In genomic region chr11:99230261-99231048, GRCm38 (mm10) we compare ENCODE assay signal across 8 mouse cellular contexts. TPM values are rescaled to one million over a fixed set of nuclear protein-coding genes. Genes with fewer than 3 reads are reported as not detected.
A peak's percentile ranks its signal among the peaks of the same experiment; 100 is the strongest.
DNase-seq lines count a peak whose midpoint lies in the region; ATAC-seq and TF ChIP-seq lines count a peak whose summit lies in the region.

TSS of gene Smarce1 (minus strand) at chr11:99231017.

- DNase-seq in MEL (ENCODE audit: low read depth, low spot score), result peak; percentile 92
- DNase-seq in cerebellum, adult 18-20 months, result peak; percentile 73 to 87
- DNase-seq in heart, postnatal 25 days (ENCODE audit: low spot score), result peak; percentile 51
- DNase-seq in layer of hippocampus, adult 18-20 months (ENCODE audit: low spot score in 2 of 2), result peak; percentile 58 to 78
- DNase-seq in lung, adult 2 months, result peak; percentile 86
- DNase-seq in testis, postnatal 10 days (ENCODE audit: low spot score), result peak; percentile 89

- H3K9ac ChIP-seq in MEL (ENCODE audit: control insufficient read depth, low read depth, low read length, poor library complexity, severe bottlenecking), result peak within 1 kb of the TSS; percentile 94
- H3K9ac ChIP-seq in forebrain, embryonic 16.5 days (replicated peaks; ENCODE audit: low read depth, low read length), result peak within 1 kb of the TSS; percentile 100
- peak within 1 kb of the TSS; percentile 99 for H3K9ac ChIP-seq in neural tube, embryonic 15.5 days (replicated peaks)

- TF ChIP-seq POLR2A in MEL (IDR thresholded peaks at IDR 0.05; ENCODE audit: control insufficient read depth in 1 of 2, insufficient read depth in 1 of 2, low read depth in 1 of 2, low read length in 2 of 2, poor library complexity in 1 of 2), result peak; percentile 91 to 92
- peak; percentile 37; the same call in 1 of the 2 replicates for TF ChIP-seq POLR2A in lung, adult 2 months (IDR thresholded peaks at IDR 0.05; ENCODE audit: borderline replicate concordance, extremely low read depth, low read depth, low read length)

- no peak for TF ChIP-seq CTCF in MEL (IDR thresholded peaks at IDR 0.05 in 2 of 3, conservative IDR thresholded peaks at IDR 0.05 in 1 of 3; ENCODE audit: control insufficient read depth in 1 of 3, insufficient read depth in 1 of 3, low read depth in 2 of 3, low read length in 3 of 3, poor library complexity in 1 of 3, severe bottlenecking in 1 of 3)
- no peak for TF ChIP-seq CTCF in lung, adult 2 months (IDR thresholded peaks at IDR 0.05; ENCODE audit: insufficient read depth, low read length)

- no peak for TF ChIP-seq EP300 in MEL (IDR thresholded peaks at IDR 0.05; ENCODE audit: low read depth in 1 of 2, low read length in 2 of 2)

- peaks cover 2 to 3% of the 10 kb centered on the region in 2 experiments; a peak in 3 of 4 replicates for H3K27me3 ChIP-seq in MEL (ENCODE audit: control insufficient read depth in 1 of 2, insufficient read depth in 2 of 2, low read length in 2 of 2)
- no peaks in the 10 kb centered on the region for H3K27me3 ChIP-seq in forebrain, embryonic 16.5 days (replicated peaks; ENCODE audit: control insufficient read depth, insufficient read depth, low read length)
- no peaks in the 10 kb centered on the region for H3K27me3 ChIP-seq in neural tube, embryonic 15.5 days (replicated peaks)

- ATAC-seq in forebrain, embryonic 16.5 days, result peak; percentile 92
- ATAC-seq in neural tube, embryonic 15.5 days (ENCODE audit: low FRiP score), result peak; percentile 92

- peaks cover 16 to 17% of the 10 kb centered on the region in 2 experiments for H3K36me3 ChIP-seq in MEL (ENCODE audit: control insufficient read depth in 1 of 2, insufficient read depth in 2 of 2, low read length in 2 of 2)
- peaks cover 8% of the 10 kb centered on the region; the same call in 1 of the 2 replicates for H3K36me3 ChIP-seq in forebrain, embryonic 16.5 days (ENCODE audit: control insufficient read depth, insufficient read depth)
- H3K36me3 ChIP-seq in neural tube, embryonic 15.5 days, result peaks cover 16% of the 10 kb centered on the region; the same call in 1 of the 2 replicates

- peak within 1 kb of the TSS; percentile 90 for H3K4me2 ChIP-seq in forebrain, embryonic 16.5 days (ENCODE audit: low read length)
- peak within 1 kb of the TSS; percentile 82 for H3K4me2 ChIP-seq in neural tube, embryonic 15.5 days

- H3K4me1 ChIP-seq in MEL (ENCODE audit: control insufficient read depth in 1 of 2, insufficient read depth in 2 of 2, low read length in 2 of 2), result peaks cover 8 to 14% of the 10 kb centered on the region in 2 experiments
- H3K4me1 ChIP-seq in forebrain, embryonic 16.5 days (replicated peaks; ENCODE audit: control insufficient read depth, insufficient read depth, low read length), result peaks cover 32% of the 10 kb centered on the region
- peaks cover 11% of the 10 kb centered on the region for H3K4me1 ChIP-seq in lung, adult 2 months (ENCODE audit: control insufficient read depth, insufficient read depth, low read length)
- H3K4me1 ChIP-seq in neural tube, embryonic 15.5 days, result peaks cover 37% of the 10 kb centered on the region

- peak within 1 kb of the TSS; percentile 91 to 96 for H3K4me3 ChIP-seq in MEL (ENCODE audit: control insufficient read depth in 1 of 2, insufficient read depth in 1 of 2, low read depth in 2 of 2, low read length in 2 of 2)
- H3K4me3 ChIP-seq in forebrain, embryonic 16.5 days (replicated peaks; ENCODE audit: low read length), result peak within 1 kb of the TSS; percentile 94
- peak within 1 kb of the TSS; percentile 88 for H3K4me3 ChIP-seq in lung, adult 2 months (replicated peaks; ENCODE audit: extremely low read depth, low read depth, low read length)
- peak within 1 kb of the TSS; percentile 88 for H3K4me3 ChIP-seq in neural tube, embryonic 15.5 days (replicated peaks)

- under 1% methylated on average over 85 of the region's 87 CpGs for WGBS in forebrain, embryonic 16.5 days
- under 1% methylated on average over 86 of the region's 87 CpGs for WGBS in lung, adult 2 months
- under 1% methylated on average over 86 of the region's 87 CpGs for WGBS in neural tube, embryonic 15.5 days

- no peak for TF ChIP-seq RAD21 in MEL (IDR thresholded peaks at IDR 0.05; ENCODE audit: low read depth, low read length)

- H3K27ac ChIP-seq in MEL (ENCODE audit: control insufficient read depth, low read depth, low read length), result peak within 1 kb of the TSS; percentile 68
- H3K27ac ChIP-seq in forebrain, embryonic 16.5 days (ENCODE audit: low read length), result peak within 1 kb of the TSS; percentile 99
- H3K27ac ChIP-seq in neural tube, embryonic 15.5 days (replicated peaks), result peak within 1 kb of the TSS; percentile 98

- H3K79me2 ChIP-seq in MEL (ENCODE audit: control insufficient read depth, insufficient read depth, low read length, poor library complexity), result peaks cover 29% of the 10 kb centered on the region

- H3K9me3 ChIP-seq in MEL (replicated peaks; ENCODE audit: insufficient read depth, low read length), result no peaks in the 10 kb centered on the region
- H3K9me3 ChIP-seq in forebrain, embryonic 16.5 days (ENCODE audit: control insufficient read depth, low read length), result no peaks in the 10 kb centered on the region
- no peaks in the 10 kb centered on the region for H3K9me3 ChIP-seq in neural tube, embryonic 15.5 days (replicated peaks)

- intact Hi-C loops in heart, postnatal 25 days (cut with DNase I), result no loop called here

TF ChIP-seq in MEL, 35 proteins besides CTCF, POLR2A, EP300 and RAD21:
- peak; percentile 51; the same call in 1 of the 2 replicates for TF ChIP-seq MAX (IDR thresholded peaks at IDR 0.05; ENCODE audit: low read length)
- 0 out of 2 replicates have a peak, but pooled peaks have one; percentile 15 for TF ChIP-seq TBP (IDR thresholded peaks at IDR 0.05; ENCODE audit: low read depth, low read length)
- peak; percentile 73 for TF ChIP-seq ELF1 (IDR thresholded peaks at IDR 0.05; ENCODE audit: low read depth, low read length)
- peak; percentile 100 for TF ChIP-seq ZC3H11A (IDR thresholded peaks at IDR 0.05; ENCODE audit: low read depth, low read length)
- TF ChIP-seq TAL1 (IDR thresholded peaks at IDR 0.05; ENCODE audit: low read length), result no peak
- TF ChIP-seq MXI1 (IDR thresholded peaks at IDR 0.05; ENCODE audit: low read depth, low read length), result 0 out of 2 replicates have a peak, but pooled peaks have one; percentile 14
- peak; percentile 45; the same call in 1 of the 2 replicates for TF ChIP-seq NRF1 (IDR thresholded peaks at IDR 0.05; ENCODE audit: insufficient read depth, low read depth, low read length, poor library complexity, severe bottlenecking)
- no peak for TF ChIP-seq GABPA (IDR thresholded peaks at IDR 0.05; ENCODE audit: low read depth, low read length)
- no peak for TF ChIP-seq USF1 (IDR thresholded peaks at IDR 0.05; ENCODE audit: low read depth, low read length)
- peak; percentile 86 for TF ChIP-seq NELFE (IDR thresholded peaks at IDR 0.05; ENCODE audit: low read depth, low read length)
- peak; percentile 58 for TF ChIP-seq SIN3A (IDR thresholded peaks at IDR 0.05; ENCODE audit: low read length)
- peak; percentile 65 for TF ChIP-seq ZMIZ1 (IDR thresholded peaks at IDR 0.05; ENCODE audit: low read depth, low read length)
- TF ChIP-seq SMC3 (IDR thresholded peaks at IDR 0.05; ENCODE audit: low read depth, low read length), result no peak
- TF ChIP-seq BHLHE40 (IDR thresholded peaks at IDR 0.05; ENCODE audit: borderline replicate concordance, low read depth, low read length), result peak; percentile 87
- no peak for TF ChIP-seq GATA1 (IDR thresholded peaks at IDR 0.05; ENCODE audit: low read depth, low read length)
- TF ChIP-seq POLR2AphosphoS2 (IDR thresholded peaks at IDR 0.05; ENCODE audit: low read length), result peak; percentile 37; the same call in 1 of the 2 replicates
- TF ChIP-seq HCFC1 (IDR thresholded peaks at IDR 0.05; ENCODE audit: low read depth, low read length), result peak; percentile 87
- peak; percentile 88; the same call in 1 of the 2 replicates for TF ChIP-seq MAZ (IDR thresholded peaks at IDR 0.05; ENCODE audit: low read depth, low read length)
- no peak for TF ChIP-seq ZKSCAN1 (IDR thresholded peaks at IDR 0.05; ENCODE audit: low read depth, low read length)
- TF ChIP-seq USF2 (IDR thresholded peaks at IDR 0.05; ENCODE audit: borderline replicate concordance in 1 of 2, insufficient read depth in 1 of 2, low read depth in 1 of 2, low read length in 2 of 2), result no peak
- TF ChIP-seq KAT2A (conservative IDR thresholded peaks at IDR 0.05; ENCODE audit: low read depth, low read length), result peak; percentile 72; the same call in 1 of the 2 replicates
- TF ChIP-seq MYC (IDR thresholded peaks at IDR 0.05; ENCODE audit: low read depth, low read length), result 0 out of 2 replicates have a peak, but pooled peaks have one; percentile 32

RNA-seq across cellular contexts. Expression of gene Smarce1, which starts in this region (rescaled TPM):
- 243 and 265 TPM in 2 replicates for total RNA-seq in MEL (2012; rRNA removed)
- polyA plus RNA-seq in MEL (2012; ENCODE audit: insufficient read depth in 1 of 2, insufficient read length in 2 of 2, low read depth in 1 of 2, low replicate concordance in 2 of 2, missing spikeins in 1 of 2), result 100 to 1,000 TPM in 1 of 2 experiments, not detected in 1; 277 TPM
- 351 and 398 TPM in 2 replicates for polyA plus RNA-seq in forebrain, embryonic 16.5 days (2015; fragmentation: Nextera tagmentation; extraction: Ambion mirVana)
- 10 to 100 TPM; 46.0 to 51.8 TPM for total RNA-seq in heart, postnatal 25 days (2021)
- 10 to 100 TPM; 54.5 to 55.7 TPM for total RNA-seq in layer of hippocampus, adult 18-20 months (2021)
- 19.3 and 20.8 TPM in 2 replicates for polyA plus RNA-seq in lung, adult 2 months (2012; rRNA removed)
- 221 and 227 TPM in 2 replicates for polyA plus RNA-seq in neural tube, embryonic 15.5 days (2015; fragmentation: Nextera tagmentation; extraction: Ambion mirVana)

Comparison
In these comparisons a context has a peak if more than half of its experiments do, and no peak if none do; other contexts are left out.
1. Peak in every context shown above with its lines: DNase-seq, ATAC-seq, H3K4me3 ChIP-seq and H3K27ac ChIP-seq.